Mouse (Mus musculus) spleen, adult 18-20 months (tissue): Measurements from ENCODE around the gene Col11a2.

Experiments
- DNase-seq, 2 experiments: peaks; one replicate each; pipeline ENCODE4 v3.0.0; 2022; ENCODE audit warnings: mixed read lengths in 2 of 2

The Col11a2 gene

GRCm38 (mm10) chr17:34026917-34027655, 12.2 kb upstream of the Col11a2 start:
- DNase-seq, result peak; percentile 56 to 71

- DNase-seq, result peak; percentile 88 to 93
Observed at GRCm38 (mm10) chr17:34027656-34028223, 11.5 kb upstream of the Col11a2 start, which contains the start of gene H2-Ke6. Gene H2-Ke6, minus strand, starts transcription at chr17:34028060.

GRCm38 (mm10) chr17:34028501-34029149, 10.6 kb upstream of the Col11a2 start:
- DNase-seq, result no peak

GRCm38 (mm10) chr17:34029150-34029889, 9.9 kb upstream of the Col11a2 start:
- no peak for DNase-seq

- no peak for DNase-seq
Observed at GRCm38 (mm10) chr17:34029890-34030595, 9.2 kb upstream of the Col11a2 start.

- no peak for DNase-seq
Observed at GRCm38 (mm10) chr17:34030861-34031326, 8.3 kb upstream of the Col11a2 start.

- peak; percentile 97 to 98 for DNase-seq
Observed at GRCm38 (mm10) chr17:34031465-34032173, 7.6 kb upstream of the Col11a2 start, which contains the start of the genes Slc39a7 and Rxrb. Gene Slc39a7, minus strand, starts transcription at chr17:34031682. Gene Rxrb, plus strand, starts transcription at chr17:34031812.

GRCm38 (mm10) chr17:34032174-34032632, 7.0 kb upstream of the Col11a2 start:
- DNase-seq, result peak; percentile 67 to 76

GRCm38 (mm10) chr17:34032806-34033205, 6.4 kb upstream of the Col11a2 start:
- DNase-seq, result peak in 1 of 2 experiments; percentile 40

GRCm38 (mm10) chr17:34033441-34033840, 5.8 kb upstream of the Col11a2 start:
- peak in 1 of 2 experiments; percentile 25 for DNase-seq

- DNase-seq, result peak; percentile 45 to 71
Observed at GRCm38 (mm10) chr17:34034064-34034463, 5.2 kb upstream of the Col11a2 start.

GRCm38 (mm10) chr17:34035517-34035916, 3.7 kb upstream of the Col11a2 start:
- peak in 1 of 2 experiments; percentile 5 for DNase-seq

- DNase-seq, result no peak
Observed at GRCm38 (mm10) chr17:34036647-34037046, 2.6 kb upstream of the Col11a2 start.

- DNase-seq, result no peak
Observed at GRCm38 (mm10) chr17:34037241-34037640, 2.0 kb upstream of the Col11a2 start.

GRCm38 (mm10) chr17:34038440-34038839, 797 bp upstream of the Col11a2 start:
- DNase-seq, result no peak

- DNase-seq, result no peak
Observed at GRCm38 (mm10) chr17:34039562-34040450, 569 bp downstream of the Col11a2 start.

- no peak for DNase-seq
Observed at GRCm38 (mm10) chr17:34045941-34046340, 6.7 kb downstream of the Col11a2 start.

GRCm38 (mm10) chr17:34047404-34048050, 8.3 kb downstream of the Col11a2 start:
- DNase-seq, result no peak

- no peak for DNase-seq
Observed at GRCm38 (mm10) chr17:34057224-34057623, 18.0 kb downstream of the Col11a2 start.

- no peak for DNase-seq
Observed at GRCm38 (mm10) chr17:34068864-34069263, 29.6 kb downstream of the Col11a2 start.
